Mouse (Mus musculus) CH12.LX (cell line): ENCODE data around the gene Hcrt. TPM values are rescaled to one million over a fixed set of nuclear protein-coding genes. Genes with fewer than 3 reads are reported as not detected.

Experiments used
- DNase-seq: peaks from one replicate; pipeline ENCODE4 v3.0.0-alpha.2; 2013; ENCODE audit errors: extremely low read depth
- H3K27ac ChIP-seq: 2 replicates; pipeline ENCODE4 v1.5.1; 2012; ENCODE audit warnings: low read depth, mild to moderate bottlenecking, control low read depth, moderate library complexity; ENCODE audit not compliant: insufficient read depth
- H3K27me3 ChIP-seq: replicated peaks from 2 replicates; pipeline ENCODE3; 2012; ENCODE audit warnings: inconsistent platforms
- H3K36me3 ChIP-seq, 2 experiments: replicated peaks in 1 of 2; 2 replicates each; pipeline versions ENCODE3 to v1.6.1; 2012; ENCODE audit warnings: inconsistent platforms in 1 of 2, low read length in 1 of 2, mild to moderate bottlenecking in 1 of 2, mixed read lengths in 1 of 2, moderate library complexity in 1 of 2; ENCODE audit not compliant: control insufficient read depth in 1 of 2, insufficient read depth in 1 of 2
- H3K4me1 ChIP-seq, 2 experiments: 2 replicates each; pipeline ENCODE4 v1.6.1; 2012; ENCODE audit warnings: inconsistent platforms in 1 of 2, moderate library complexity in 1 of 2; ENCODE audit not compliant: insufficient read depth in 2 of 2, control insufficient read depth in 1 of 2
- H3K4me2 ChIP-seq: 2 replicates; pipeline ENCODE4 v1.6.1; 2012; ENCODE audit warnings: low read depth, mild to moderate bottlenecking, control low read depth; ENCODE audit not compliant: poor library complexity, insufficient read depth, severe bottlenecking
- H3K4me3 ChIP-seq, 3 experiments: fragments of 150-350 bp in 1 of 3; sonication (generic) in 1 of 3; replicated peaks in 1 of 3; 2 replicates each; pipeline versions ENCODE3 to v1.5.1; 2011 to 2012; ENCODE audit warnings: low read depth in 2 of 3, low read length in 2 of 3, mild to moderate bottlenecking in 2 of 3, moderate library complexity in 2 of 3, control low read depth in 1 of 3, improper control_type of control experiment in 1 of 3, inconsistent platforms in 1 of 3, mixed read lengths in 1 of 3; ENCODE audit not compliant: poor library complexity in 1 of 3
- H3K79me2 ChIP-seq: replicated peaks from 2 replicates; pipeline ENCODE4 v1.6.1; 2012; ENCODE audit warnings: mild to moderate bottlenecking, moderate library complexity; ENCODE audit not compliant: control insufficient read depth, poor library complexity, insufficient read depth, severe bottlenecking; ENCODE audit errors: extremely low read depth
- H3K9ac ChIP-seq: 2 replicates; pipeline ENCODE4 v1.6.1; 2012; ENCODE audit warnings: low read depth, mild to moderate bottlenecking, control low read depth, moderate library complexity; ENCODE audit not compliant: insufficient read depth
- H3K9me3 ChIP-seq: replicated peaks from 2 replicates; pipeline ENCODE3; 2012; ENCODE audit warnings: low read length, inconsistent platforms, mixed read lengths
- BHLHE40 ChIP-seq: IDR thresholded peaks from 2 replicates; pipeline ENCODE4 v1.6.1; 2011; ENCODE audit warnings: mild to moderate bottlenecking, low read depth, low read length, improper control_type of control experiment
- CHD2 ChIP-seq: IDR thresholded peaks from 2 replicates; pipeline ENCODE4 v1.6.1; 2011; ENCODE audit warnings: low read length, improper control_type of control experiment
- ETS1 ChIP-seq: conservative IDR thresholded peaks from 2 replicates; pipeline ENCODE4 v1.6.1; 2012; ENCODE audit warnings: low read depth, mild to moderate bottlenecking, inconsistent platforms, low read length, improper control_type of control experiment, moderate library complexity
- HCFC1 ChIP-seq: IDR thresholded peaks from 2 replicates; pipeline ENCODE4 v1.6.1; 2012; ENCODE audit warnings: low read depth, mild to moderate bottlenecking, inconsistent platforms, low read length, improper control_type of control experiment
- JUND ChIP-seq: conservative IDR thresholded peaks from 2 replicates; pipeline ENCODE4 v1.6.1; 2011; ENCODE audit warnings: low read depth, low read length, improper control_type of control experiment
- MAZ ChIP-seq: IDR thresholded peaks from 2 replicates; pipeline ENCODE4 v1.6.1; 2012; ENCODE audit warnings: low read depth, mild to moderate bottlenecking, inconsistent platforms, low read length, improper control_type of control experiment, moderate library complexity
- MEF2A ChIP-seq: IDR thresholded peaks from 2 replicates; pipeline ENCODE4 v1.6.1; 2014; ENCODE audit warnings: low read depth, mild to moderate bottlenecking, inconsistent platforms, low read length, improper control_type of control experiment, borderline replicate concordance
- MYC ChIP-seq: IDR thresholded peaks from 2 replicates; pipeline ENCODE4 v1.6.1; 2011; ENCODE audit warnings: low read depth, mild to moderate bottlenecking, improper control_type of control experiment, low read length
- NELFE ChIP-seq: IDR thresholded peaks from 2 replicates; pipeline ENCODE4 v1.6.1; 2011; ENCODE audit warnings: low read depth, low read length, improper control_type of control experiment
- NRF1 ChIP-seq: IDR thresholded peaks from 2 replicates; pipeline ENCODE4 v1.6.1; 2014; ENCODE audit warnings: low read depth, mild to moderate bottlenecking, inconsistent platforms, low read length, improper control_type of control experiment, moderate library complexity
- POLR2A ChIP-seq: IDR thresholded peaks from 2 replicates; pipeline ENCODE4 v1.6.1; 2011; ENCODE audit warnings: low read depth, mild to moderate bottlenecking, improper control_type of control experiment, low read length
- POLR2AphosphoS2 ChIP-seq: IDR thresholded peaks from 2 replicates; pipeline ENCODE4 v1.6.1; 2011; ENCODE audit warnings: low read depth, low read length, improper control_type of control experiment
- RAD21 ChIP-seq: IDR thresholded peaks from 2 replicates; pipeline ENCODE4 v1.6.1; 2011; ENCODE audit warnings: low read depth, mild to moderate bottlenecking, low read length, improper control_type of control experiment, moderate library complexity
- TBP ChIP-seq: conservative IDR thresholded peaks from 2 replicates; pipeline ENCODE4 v1.6.1; 2011; ENCODE audit warnings: low read depth, low read length, improper control_type of control experiment
- TCF12 ChIP-seq: IDR thresholded peaks from 2 replicates; pipeline ENCODE4 v1.6.1; 2014; ENCODE audit warnings: low read depth, mild to moderate bottlenecking, inconsistent platforms, low read length, improper control_type of control experiment
- USF2 ChIP-seq: conservative IDR thresholded peaks from 2 replicates; pipeline ENCODE4 v1.6.1; 2011; ENCODE audit warnings: low read depth, low read length, improper control_type of control experiment
- ZMIZ1 ChIP-seq: IDR thresholded peaks from 2 replicates; pipeline ENCODE4 v1.6.1; 2012; ENCODE audit warnings: low read depth, mild to moderate bottlenecking, inconsistent platforms, low read length, improper control_type of control experiment
- dilution Hi-C: fragments of 300-500 bp; cut with MboI; formaldehyde crosslinking; loops from 2 replicates; pipeline ENCODE4 v1.14.3; 2020; ENCODE audit warnings: low sequenced_read_pairs; ENCODE audit not compliant: extremely low pct_unique_long_range_greater_than_20kb, extremely low pct_ligation_motif_present
- in situ Hi-C: fragments of 300-500 bp; cut with MboI; formaldehyde crosslinking; loops from 3 replicates; pipeline ENCODE4 v1.14.3; 2019; ENCODE audit warnings: low sequenced_read_pairs, low pct_ligation_motif_present, low pct_unique_long_range_greater_than_20kb, mixed read lengths
- polyA plus RNA-seq: library from polyadenylated mRNA; unstranded; fragments of >175 nt; gene quantifications from 2 replicates; pipeline ENCODE4 v1.2.1, GENCODE M21; 2012; ENCODE audit warnings: low read depth; ENCODE audit not compliant: insufficient read length
- total RNA-seq, 2 experiments: library from RNA; depleted of rRNA; stranded (reverse); fragments of 300-350 nt in 1 of 2; fragments of >200 nt in 1 of 2; gene quantifications; 2 replicates each; pipeline ENCODE4 v1.2.3; 2012 to 2014

Hcrt gene
- total and polyA plus RNA-seq, 3 experiments, result not detected

GRCm38 (mm10) chr11:100781763-100782475, 19.2 kb upstream of the Hcrt start:
- in situ Hi-C loops, result no loop called here
- H3K79me2 ChIP-seq, result no peaks in the 10 kb centered on the region
- no peak for TF ChIP-seq NELFE
- no peak for TF ChIP-seq MEF2A
- no peak for TF ChIP-seq MYC
- TF ChIP-seq ETS1, result no peak
- no peak for TF ChIP-seq ZMIZ1
- TF ChIP-seq RAD21, result no peak
- TF ChIP-seq HCFC1, result no peak
- no peak for TF ChIP-seq USF2

DNA sequence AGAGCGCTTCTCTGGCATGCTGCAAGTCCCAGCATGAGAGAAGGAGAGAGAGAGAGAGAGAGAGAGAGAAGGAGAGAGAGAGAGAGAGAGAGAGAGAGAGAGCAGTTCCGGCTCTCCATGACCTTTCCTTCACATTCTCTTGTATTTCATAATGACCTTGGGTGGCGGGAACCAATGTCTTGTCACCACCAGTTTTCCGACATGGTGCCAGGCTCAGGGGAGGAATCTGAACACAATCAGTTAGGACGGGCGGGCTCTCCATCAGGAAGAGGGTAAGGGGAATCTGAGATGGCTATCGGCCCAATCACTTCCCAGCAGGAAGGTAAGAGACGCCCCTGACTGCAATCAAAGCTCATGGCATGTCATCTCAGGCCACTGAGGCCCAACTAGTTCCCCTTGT, 17.5 kb upstream of the Hcrt start:
- dilution Hi-C loops, result no loop called here
- Histone ChIP-seq H3K36me3 (peaks cover 16 to 53% of the 10 kb centered on the region in 2 experiments), H3K9ac (no peak overlapping the region), H3K27me3 (no peaks in the 10 kb centered on the region), H3K79me2 (no peaks in the 10 kb centered on the region), H3K4me2 (no peak overlapping the region), H3K4me3 (no peak overlapping the region), H3K9me3 (no peaks in the 10 kb centered on the region), H3K4me1 (peaks cover 4 to 21% of the 10 kb centered on the region in 2 experiments), H3K27ac (no peak overlapping the region)
- in situ Hi-C loops, result no loop called here
- TF ChIP-seq TCF12 (no peak), POLR2A (no peak), MYC (no peak), BHLHE40 (no peak), NRF1 (no peak), TBP (no peak), POLR2AphosphoS2 (no peak), HCFC1 (no peak), JUND (no peak), CHD2 (no peak), MAZ (no peak)
- no peak for DNase-seq

More at GRCm38 (mm10) chr11:100781763-100782475, 19.2 kb upstream of the Hcrt start:
- Histone ChIP-seq H3K4me3 (no peak overlapping the region), H3K9me3 (no peaks in the 10 kb centered on the region), H3K9ac (no peak overlapping the region), H3K4me2 (no peak overlapping the region), H3K27ac (no peak overlapping the region), H3K27me3 (no peaks in the 10 kb centered on the region), H3K4me1 (peaks cover 0 to 7% of the 10 kb centered on the region in 2 experiments; a peak in 3 of 4 replicates), H3K36me3 (peaks cover 16 to 65% of the 10 kb centered on the region in 2 experiments)
- no peak for DNase-seq
- dilution Hi-C loops, result no loop called here
